In genomic region chr5:53593080-53593688, GRCm38 (mm10) we compare ENCODE assay signal across 11 mouse cellular contexts.
DNase-seq lines count a peak whose midpoint lies in the region; ATAC-seq and TF ChIP-seq lines count a peak whose summit lies in the region.
"Had no signal": no experiment of that assay in that cellular context is flagged by ENCODE, and none has a peak within 500 bp of the region (broad histone marks: within the 10 kb centered on the region; RNA-seq: fewer than 3 reads in every experiment).

No protein-coding gene starts in this region.

- intact Hi-C loops in left cerebral cortex, postnatal 25 days (cut with DNase I), result no loop called here

- H3K4me3 ChIP-seq in heart, postnatal 0 days (ENCODE audit: low read depth, low read length), result no peak overlapping the region
- no peak overlapping the region for H3K4me3 ChIP-seq in heart, embryonic 10.5 days
- H3K4me3 ChIP-seq in neural tube, embryonic 12.5 days, result no peak overlapping the region
- no peak overlapping the region for H3K4me3 ChIP-seq in hindbrain, embryonic 15.5 days
- H3K4me3 ChIP-seq: limb, embryonic 15.5 days had no signal

- no peak for ATAC-seq in heart, postnatal 0 days (ENCODE audit: insufficient read depth, low read depth)
- ATAC-seq in neural tube, embryonic 12.5 days (ENCODE audit: low FRiP score, low read depth), result no peak
- ATAC-seq in hindbrain, embryonic 15.5 days (ENCODE audit: low FRiP score, low read depth), result no peak

- H3K27me3 ChIP-seq in heart, postnatal 0 days (ENCODE audit: control insufficient read depth, insufficient read depth, low read length), result no peaks in the 10 kb centered on the region
- H3K27me3 ChIP-seq in heart, embryonic 10.5 days (ENCODE audit: insufficient read depth, poor library complexity, severe bottlenecking), result no peaks in the 10 kb centered on the region
- no peaks in the 10 kb centered on the region for H3K27me3 ChIP-seq in neural tube, embryonic 12.5 days (replicated peaks)
- H3K27me3 ChIP-seq in hindbrain, embryonic 15.5 days, result no peaks in the 10 kb centered on the region
- H3K27me3 ChIP-seq: limb, embryonic 15.5 days had no signal

- no peak overlapping the region for H3K27ac ChIP-seq in heart, postnatal 0 days (ENCODE audit: low read depth)
- H3K27ac ChIP-seq in heart, embryonic 10.5 days, result no peak overlapping the region
- no peak overlapping the region for H3K27ac ChIP-seq in neural tube, embryonic 12.5 days
- H3K27ac ChIP-seq in hindbrain, embryonic 15.5 days (replicated peaks), result no peak overlapping the region
- H3K27ac ChIP-seq: limb, embryonic 15.5 days had no signal

- peaks cover 10% of the 10 kb centered on the region; the same call in 1 of the 2 replicates for H3K4me1 ChIP-seq in heart, postnatal 0 days (ENCODE audit: control insufficient read depth, insufficient read depth)
- H3K4me1 ChIP-seq in heart, embryonic 10.5 days, result peaks cover 13% of the 10 kb centered on the region; the same call in 1 of the 2 replicates
- H3K4me1 ChIP-seq in neural tube, embryonic 12.5 days, result peaks cover 29% of the 10 kb centered on the region
- H3K4me1 ChIP-seq in hindbrain, embryonic 15.5 days (replicated peaks), result peaks cover 48% of the 10 kb centered on the region

- TF ChIP-seq CTCF in heart, postnatal 0 days (IDR thresholded peaks at IDR 0.05; ENCODE audit: low read depth), result no peak

- H3K9me3 ChIP-seq in heart, postnatal 0 days (replicated peaks; ENCODE audit: control insufficient read depth, low read length), result no peaks in the 10 kb centered on the region
- no peaks in the 10 kb centered on the region for H3K9me3 ChIP-seq in heart, embryonic 10.5 days
- no peaks in the 10 kb centered on the region for H3K9me3 ChIP-seq in neural tube, embryonic 12.5 days
- no peaks in the 10 kb centered on the region for H3K9me3 ChIP-seq in hindbrain, embryonic 15.5 days
- H3K9me3 ChIP-seq: limb, embryonic 15.5 days had no signal

- peak overlapping the region; percentile 99; the same call in 1 of the 2 replicates for H3K4me2 ChIP-seq in heart, postnatal 0 days (ENCODE audit: low read depth, low read length)
- H3K4me2 ChIP-seq in neural tube, embryonic 12.5 days (replicated peaks), result peak overlapping the region; percentile 75
- peak overlapping the region; percentile 83 for H3K4me2 ChIP-seq in hindbrain, embryonic 15.5 days

- H3K9ac ChIP-seq in heart, postnatal 0 days (replicated peaks; ENCODE audit: low read depth, low read length), result no peak overlapping the region
- H3K9ac ChIP-seq in neural tube, embryonic 12.5 days, result no peak overlapping the region
- H3K9ac ChIP-seq in hindbrain, embryonic 15.5 days, result no peak overlapping the region
- H3K9ac ChIP-seq: limb, embryonic 15.5 days had no signal

- H3K36me3 ChIP-seq in heart, postnatal 0 days (replicated peaks; ENCODE audit: control insufficient read depth, insufficient read depth, low read length), result no peaks in the 10 kb centered on the region
- no peaks in the 10 kb centered on the region for H3K36me3 ChIP-seq in heart, embryonic 10.5 days
- H3K36me3 ChIP-seq in neural tube, embryonic 12.5 days, result no peaks in the 10 kb centered on the region
- H3K36me3 ChIP-seq in hindbrain, embryonic 15.5 days, result no peaks in the 10 kb centered on the region
- H3K36me3 ChIP-seq: limb, embryonic 15.5 days had no signal

- 68% methylated on average over 5 of the region's 5 CpGs for WGBS in heart, postnatal 0 days
- WGBS in heart, embryonic 10.5 days, result 78% methylated on average over 5 of the region's 5 CpGs
- WGBS in neural tube, embryonic 12.5 days, result 87% methylated on average over 5 of the region's 5 CpGs
- 86% methylated on average over 5 of the region's 5 CpGs for WGBS in hindbrain, embryonic 15.5 days

- no peak for DNase-seq in heart, postnatal 0 days (ENCODE audit: low spot score)
- no peak for DNase-seq in heart, embryonic 10.5 days (ENCODE audit: low spot score)
- DNase-seq in neural tube, embryonic 10.5 days (ENCODE audit: extremely low spot score, low spot score), result no peak
- no peak for DNase-seq in cerebellum, adult 9-10 months
- DNase-seq in spleen, postnatal 14 days (ENCODE audit: low spot score in 2 of 2), result no peak
- no peak for DNase-seq in left cerebral cortex, postnatal 25 days (ENCODE audit: low spot score in 2 of 2)
- DNase-seq: right cerebral cortex, postnatal 4 days; thymus, adult 18-20 months had no signal

- TF ChIP-seq EP300 in heart, postnatal 0 days (IDR thresholded peaks at IDR 0.05; ENCODE audit: low read depth), result no peak
